Mouse (Mus musculus): Measurements from ENCODE around the gene Pebp1. TPM values are rescaled to one million over a fixed set of nuclear protein-coding genes. Genes with fewer than 3 reads are reported as not detected.
"Not testable (repeated sequence)": the region's sequence is repeated elsewhere in the genome, so short reads cannot be mapped to it uniquely, and the experiment has no call there.

Pebp1 gene
- polyA plus RNA-seq, 1 experiment from 2014 or later: 949 TPM

DNA sequence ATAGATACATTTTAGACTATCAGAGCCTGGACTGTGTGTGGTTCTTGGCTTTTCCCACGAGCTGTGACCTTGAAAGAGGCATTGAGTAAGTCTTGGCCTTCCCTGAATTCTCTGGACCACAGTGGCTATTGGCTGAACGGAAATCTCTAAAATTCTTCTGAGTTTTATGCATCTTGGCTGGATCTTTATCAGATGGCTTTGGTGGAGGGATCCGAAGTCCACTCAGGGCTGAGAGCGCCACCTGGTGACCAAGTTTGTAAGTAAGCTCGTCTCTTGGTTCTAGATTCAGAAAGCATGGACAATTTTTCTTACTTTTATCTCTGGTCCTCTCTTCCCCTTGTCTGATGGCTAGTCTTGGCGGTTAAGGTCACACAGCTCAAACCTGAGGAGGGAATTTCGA is 17.5 kb upstream of the Pebp1 start:
- H3K36me3 ChIP-seq: no peaks in the 10 kb centered on the region
- H3K4me3 ChIP-seq: no peak overlapping the region
- H3K9me3 ChIP-seq: 0 out of 2 replicates have a peak, but pooled peaks cover 4% of the 10 kb centered on the region
- no peaks in the 10 kb centered on the region for H3K27me3 ChIP-seq (ENCODE audit: insufficient read depth, poor library complexity, severe bottlenecking)
- DNase-seq (ENCODE audit: low spot score): peak; percentile 54
- no peak overlapping the region for H3K27ac ChIP-seq
- peaks cover 14% of the 10 kb centered on the region for H3K4me1 ChIP-seq (replicated peaks)
- WGBS: 78% methylated on average over 7 of the region's 7 CpGs

DNA sequence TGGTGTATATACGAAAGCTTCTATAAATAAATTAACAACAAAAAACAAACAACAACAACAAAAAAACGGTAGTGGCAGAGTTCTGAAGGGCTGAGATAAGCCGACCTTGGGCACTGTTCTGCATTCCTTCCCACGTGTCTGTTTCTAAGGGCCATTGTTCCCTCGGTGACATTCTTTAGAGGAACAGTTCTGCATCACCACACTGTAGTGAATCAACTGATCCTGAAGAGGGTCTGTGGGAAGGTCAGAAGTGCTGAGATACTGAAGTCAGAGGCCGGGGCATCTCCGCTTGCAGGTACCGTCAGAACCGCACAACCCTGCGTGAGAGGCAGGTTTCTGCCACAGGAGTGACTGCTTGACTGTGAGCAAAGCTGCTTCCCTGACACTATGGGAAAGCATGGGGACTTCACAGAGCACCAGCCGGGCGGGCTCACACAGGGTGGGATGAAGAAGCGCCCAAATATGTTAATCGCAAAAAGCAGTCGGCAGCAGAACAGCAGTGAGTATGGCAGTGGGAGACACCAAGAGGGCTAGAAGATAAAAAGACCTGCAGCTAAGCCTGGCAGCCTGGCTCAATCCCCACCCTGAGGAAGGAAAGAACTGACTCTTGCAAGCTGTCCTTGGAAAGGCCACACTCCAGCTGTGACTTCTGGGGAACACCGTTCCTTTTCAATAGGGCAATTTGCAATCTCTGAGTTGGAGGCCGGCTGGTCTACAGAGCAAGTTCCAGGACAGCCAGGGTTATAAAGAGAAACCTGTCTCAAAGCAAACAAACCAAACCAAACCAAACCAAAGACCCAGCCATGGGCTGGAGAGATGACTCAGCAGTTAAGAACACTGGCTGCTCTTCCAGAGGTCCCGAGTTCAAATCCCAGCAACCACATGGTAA is 16.5 kb upstream of the Pebp1 start:
- Histone ChIP-seq H3K27me3 (ENCODE audit: insufficient read depth, poor library complexity, severe bottlenecking) (no peaks in the 10 kb centered on the region), H3K27ac (peak overlapping the region; percentile 56; the same call in 1 of the 2 replicates), H3K9me3 (0 out of 2 replicates have a peak, but pooled peaks cover 4% of the 10 kb centered on the region), H3K4me3 (no peak overlapping the region), H3K36me3 (no peaks in the 10 kb centered on the region), H3K4me1 (replicated peaks) (peaks cover 14% of the 10 kb centered on the region)
- DNase-seq (ENCODE audit: low spot score): no peak
- 35% methylated on average over 18 of the region's 18 CpGs for WGBS

DNA sequence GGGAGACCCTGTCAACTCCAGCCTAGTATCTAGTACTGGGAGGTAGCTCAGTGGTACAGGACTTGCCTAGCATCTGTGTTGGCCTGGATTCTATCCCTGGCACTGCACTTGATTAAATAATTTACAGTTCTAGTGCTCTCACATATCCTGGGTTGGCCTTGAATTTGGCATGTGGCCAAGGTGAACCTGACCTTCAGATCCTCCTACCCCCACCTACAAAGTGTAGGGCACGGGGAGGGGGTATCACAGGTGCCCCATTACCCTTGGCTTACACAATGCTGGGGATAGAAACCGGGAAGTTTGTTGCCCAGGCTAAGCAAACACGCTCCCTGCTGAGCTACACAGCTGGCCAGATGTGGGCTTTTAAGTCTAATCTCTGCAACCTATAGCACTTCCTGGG is 15.5 kb upstream of the Pebp1 start:
- 0 out of 2 replicates have a peak, but pooled peaks cover 4% of the 10 kb centered on the region for H3K9me3 ChIP-seq
- H3K4me3 ChIP-seq: no peak overlapping the region
- H3K36me3 ChIP-seq: no peaks in the 10 kb centered on the region
- H3K27me3 ChIP-seq (ENCODE audit: insufficient read depth, poor library complexity, severe bottlenecking): no peaks in the 10 kb centered on the region
- WGBS: 75% methylated on average over 3 of the region's 3 CpGs
- no peak overlapping the region for H3K27ac ChIP-seq
- H3K4me1 ChIP-seq (replicated peaks): peaks cover 14% of the 10 kb centered on the region
- no peak for DNase-seq (ENCODE audit: low spot score)

DNA sequence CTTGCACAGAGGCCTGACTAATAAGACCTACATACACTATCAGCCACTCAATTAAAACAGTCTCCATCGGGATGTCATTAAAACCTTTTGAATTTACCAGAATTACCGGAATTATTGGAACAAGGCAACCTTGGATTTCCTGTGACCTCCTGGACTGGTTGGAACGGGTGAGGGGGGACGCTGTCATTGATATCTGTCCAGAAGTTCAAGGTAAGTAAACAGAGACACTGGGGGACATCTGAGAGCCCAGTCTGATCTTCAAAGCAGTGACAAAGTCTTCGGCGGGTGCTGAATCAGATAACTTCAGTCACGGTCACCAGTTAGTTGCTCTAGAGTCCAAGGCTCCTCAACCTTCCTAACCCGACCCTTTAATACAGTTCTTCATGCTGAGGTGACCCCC is 7.6 kb upstream of the Pebp1 start:
- Histone ChIP-seq H3K27ac (no peak overlapping the region), H3K4me3 (no peak overlapping the region), H3K27me3 (ENCODE audit: insufficient read depth, poor library complexity, severe bottlenecking) (no peaks in the 10 kb centered on the region), H3K4me1 (replicated peaks) (no peaks in the 10 kb centered on the region), H3K36me3 (no peaks in the 10 kb centered on the region), H3K9me3 (no peaks in the 10 kb centered on the region; the same call in 1 of the 2 replicates)
- 93% methylated on average over 8 of the region's 8 CpGs for WGBS
- no peak for DNase-seq (ENCODE audit: low spot score)

DNA sequence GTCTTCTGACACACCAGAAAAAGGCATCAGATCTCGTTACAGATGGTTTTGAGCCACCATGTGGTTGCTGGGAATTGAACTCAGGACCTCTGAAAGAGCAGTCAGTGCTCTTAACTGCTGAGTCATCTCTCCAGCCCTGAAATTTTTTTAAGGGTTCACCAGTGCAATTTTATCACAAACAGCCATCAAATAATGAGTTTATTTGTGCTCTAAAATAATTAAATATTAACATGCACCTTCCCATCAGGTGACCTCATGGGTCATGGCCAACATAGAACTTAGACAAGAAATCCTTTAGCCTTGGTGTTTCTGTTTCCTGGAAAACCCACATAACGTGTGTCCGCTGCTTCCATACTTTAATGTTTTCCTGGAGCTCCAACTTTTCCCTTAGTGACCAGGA is 6.4 kb upstream of the Pebp1 start:
- H3K9me3 ChIP-seq; H3K4me1 ChIP-seq (replicated peaks); H3K27me3 ChIP-seq (ENCODE audit: insufficient read depth, poor library complexity, severe bottlenecking); H3K27ac ChIP-seq; H3K36me3 ChIP-seq; H3K4me3 ChIP-seq; DNase-seq (ENCODE audit: low spot score): not testable (repeated sequence)
- WGBS: 88% methylated on average over 3 of the region's 3 CpGs

DNA sequence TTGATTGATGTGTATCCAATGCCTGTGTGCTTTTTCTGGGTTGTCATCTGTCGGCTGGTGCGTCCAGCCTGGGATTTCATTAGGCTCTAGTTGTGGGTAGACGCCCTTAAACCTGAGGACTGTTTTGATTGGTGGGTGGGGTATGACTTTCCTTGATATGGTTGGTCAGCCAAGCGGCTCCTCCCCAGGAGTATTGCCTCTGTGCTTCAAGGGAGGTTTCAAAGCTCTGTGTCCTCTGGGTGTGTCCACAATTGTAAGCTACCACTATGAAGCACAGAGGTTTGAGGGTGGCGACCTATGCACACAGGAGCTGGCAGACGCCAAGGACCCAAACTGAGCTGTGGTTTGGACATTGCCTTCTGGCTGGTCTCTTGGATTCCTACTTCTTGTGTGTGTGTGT is 5.1 kb upstream of the Pebp1 start:
- no peaks in the 10 kb centered on the region; the same call in 1 of the 2 replicates for H3K9me3 ChIP-seq
- WGBS: 80% methylated on average over 6 of the region's 6 CpGs

DNA sequence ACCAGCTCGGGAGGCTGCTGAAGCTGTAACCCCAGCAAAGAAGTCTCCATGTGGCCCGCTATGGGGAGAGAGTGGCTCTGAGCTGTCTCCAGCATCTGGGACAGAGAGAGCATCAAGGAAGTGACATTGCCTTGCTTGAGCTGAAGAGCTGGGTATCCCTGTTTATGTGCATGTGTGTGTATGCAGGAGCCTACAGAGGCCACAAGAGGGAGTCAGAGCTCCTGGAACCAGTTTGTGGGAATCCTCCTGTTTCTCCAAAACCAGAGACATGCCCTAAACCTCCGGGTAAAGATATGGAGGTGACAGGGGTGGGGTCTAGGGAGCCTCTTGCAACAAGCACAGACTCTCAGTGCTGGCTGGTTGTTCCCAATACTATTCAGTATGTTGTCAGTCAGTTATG is 3.9 kb upstream of the Pebp1 start:
- no peaks in the 10 kb centered on the region; the same call in 1 of the 2 replicates for H3K9me3 ChIP-seq
- H3K4me1 ChIP-seq (replicated peaks): peaks cover 14% of the 10 kb centered on the region
- no peak for DNase-seq (ENCODE audit: low spot score)
- no peak overlapping the region for H3K4me3 ChIP-seq
- H3K36me3 ChIP-seq: no peaks in the 10 kb centered on the region
- H3K27ac ChIP-seq: no peak overlapping the region
- WGBS: 82% methylated on average over 3 of the region's 3 CpGs
- H3K27me3 ChIP-seq (ENCODE audit: insufficient read depth, poor library complexity, severe bottlenecking): peaks cover 12% of the 10 kb centered on the region

More for the DNA sequence above, 5.1 kb upstream of the Pebp1 start:
- Histone ChIP-seq H3K27me3 (ENCODE audit: insufficient read depth, poor library complexity, severe bottlenecking) (peaks cover 12% of the 10 kb centered on the region), H3K4me3 (no peak overlapping the region), H3K36me3 (no peaks in the 10 kb centered on the region), H3K4me1 (replicated peaks) (peaks cover 9% of the 10 kb centered on the region), H3K27ac (no peak overlapping the region)
- DNase-seq (ENCODE audit: low spot score): no peak

DNA sequence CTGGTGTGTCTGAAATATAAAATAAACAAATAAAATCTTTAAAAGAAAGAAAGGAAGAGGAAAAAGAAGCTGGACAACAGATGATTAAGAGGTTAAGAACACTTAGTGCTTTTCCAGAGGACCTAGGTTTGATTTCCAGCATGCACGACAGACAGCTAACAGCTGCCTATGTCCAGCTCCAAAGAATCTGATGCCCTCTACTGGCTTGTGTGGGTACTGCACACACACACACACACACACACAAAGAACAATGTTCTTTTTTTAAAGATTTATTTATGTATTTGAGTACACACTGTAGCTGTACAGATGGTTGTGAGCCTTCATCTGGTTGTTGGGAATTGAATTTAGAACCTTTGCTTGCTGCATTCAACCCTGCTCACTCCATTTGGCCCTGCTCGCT is 2.7 kb upstream of the Pebp1 start:
- no peak for DNase-seq (ENCODE audit: low spot score)
- Histone ChIP-seq H3K4me1 (replicated peaks) (peaks cover 26% of the 10 kb centered on the region), H3K9me3 (no peaks in the 10 kb centered on the region; the same call in 1 of the 2 replicates), H3K27ac (no peak overlapping the region), H3K4me3 (no peak overlapping the region), H3K36me3 (peaks cover 10% of the 10 kb centered on the region), H3K27me3 (ENCODE audit: insufficient read depth, poor library complexity, severe bottlenecking) (peaks cover 12% of the 10 kb centered on the region)
- 87% methylated on average over 2 of the region's 2 CpGs for whole genome bisulfite sequencing

DNA sequence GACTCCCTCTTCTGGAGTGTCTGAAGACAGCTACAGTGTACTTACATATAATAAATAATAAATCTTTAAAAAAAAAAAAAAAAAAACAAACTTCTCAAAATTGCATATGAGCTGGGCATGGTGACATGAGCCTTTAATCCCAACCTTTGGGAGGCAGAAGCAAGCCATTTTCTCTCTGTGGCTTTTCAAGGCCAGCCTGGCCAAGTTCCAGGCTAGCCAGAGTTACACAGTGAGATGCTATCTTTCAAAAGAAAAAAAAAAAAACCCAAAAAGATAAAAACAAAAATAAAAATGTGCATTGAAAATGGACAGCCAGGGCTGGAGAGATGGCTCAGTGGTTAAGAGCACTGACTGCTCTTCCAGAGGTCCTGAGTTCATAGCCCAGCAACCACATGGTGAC is 2.2 kb upstream of the Pebp1 start:
- H3K27me3 ChIP-seq (ENCODE audit: insufficient read depth, poor library complexity, severe bottlenecking): peaks cover 12% of the 10 kb centered on the region
- H3K27ac ChIP-seq: no peak overlapping the region
- peaks cover 14% of the 10 kb centered on the region for H3K36me3 ChIP-seq
- H3K4me3 ChIP-seq: no peak overlapping the region
- H3K4me1 ChIP-seq (replicated peaks): peaks cover 29% of the 10 kb centered on the region
- DNase-seq (ENCODE audit: low spot score): no peak
- no peaks in the 10 kb centered on the region; the same call in 1 of the 2 replicates for H3K9me3 ChIP-seq

DNA sequence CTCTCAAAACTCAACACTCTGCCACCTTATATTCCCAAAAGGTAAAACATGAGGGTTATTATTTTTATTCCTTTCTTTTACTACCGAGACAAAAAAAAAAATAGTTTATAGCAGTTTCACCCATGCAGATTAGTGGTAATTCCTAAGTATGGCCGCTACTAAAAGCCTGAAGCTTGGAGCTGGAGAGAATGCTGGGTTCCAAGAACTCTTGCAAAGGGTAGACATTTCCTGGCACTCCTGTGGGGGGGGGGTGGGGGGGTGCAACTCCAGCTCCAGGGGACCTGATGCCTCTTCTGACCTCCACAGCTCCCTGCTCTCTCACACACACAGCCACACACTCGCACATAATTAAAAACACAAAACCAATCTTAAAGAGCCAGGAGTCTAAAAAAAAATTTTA is 1.1 kb downstream of the Pebp1 start:
- H3K36me3 ChIP-seq: peaks cover 44% of the 10 kb centered on the region
- peak overlapping the region; percentile 93 for H3K27ac ChIP-seq
- H3K4me3 ChIP-seq: peak overlapping the region; percentile 92
- DNase-seq (ENCODE audit: low spot score): no peak
- WGBS: 63% methylated on average over 3 of the region's 3 CpGs
- no peaks in the 10 kb centered on the region; the same call in 1 of the 2 replicates for H3K9me3 ChIP-seq
- peaks cover 30% of the 10 kb centered on the region for H3K4me1 ChIP-seq (replicated peaks)
- H3K27me3 ChIP-seq (ENCODE audit: insufficient read depth, poor library complexity, severe bottlenecking): peaks cover 12% of the 10 kb centered on the region

DNA sequence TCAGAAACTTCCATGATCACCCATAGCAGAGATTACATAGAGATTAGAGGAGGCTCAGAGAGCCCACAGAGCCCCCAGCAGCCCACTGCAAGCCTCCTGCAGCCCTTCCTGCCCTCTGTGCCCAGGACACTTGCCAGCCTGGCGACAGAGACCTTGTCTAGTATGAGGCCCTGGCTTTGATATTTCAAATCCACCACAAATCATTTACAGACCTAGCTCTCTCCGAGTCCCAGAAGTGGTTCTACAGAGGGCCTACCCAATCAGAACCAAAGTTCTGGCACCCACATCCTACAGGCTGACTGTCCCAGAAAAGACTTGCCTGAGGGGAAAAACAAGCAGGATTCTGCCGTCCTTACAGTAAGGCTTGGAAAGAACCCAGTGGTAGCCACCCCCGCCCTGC is 2.2 kb downstream of the Pebp1 start:
- peaks cover 12% of the 10 kb centered on the region for H3K27me3 ChIP-seq (ENCODE audit: insufficient read depth, poor library complexity, severe bottlenecking)
- peak overlapping the region; percentile 92 for H3K4me3 ChIP-seq
- 84% methylated on average over 4 of the region's 4 CpGs for WGBS
- H3K36me3 ChIP-seq: peaks cover 54% of the 10 kb centered on the region
- H3K4me1 ChIP-seq (replicated peaks): peaks cover 30% of the 10 kb centered on the region
- H3K9me3 ChIP-seq: no peaks in the 10 kb centered on the region
- DNase-seq (ENCODE audit: low spot score): no peak
- H3K27ac ChIP-seq: no peak overlapping the region

DNA sequence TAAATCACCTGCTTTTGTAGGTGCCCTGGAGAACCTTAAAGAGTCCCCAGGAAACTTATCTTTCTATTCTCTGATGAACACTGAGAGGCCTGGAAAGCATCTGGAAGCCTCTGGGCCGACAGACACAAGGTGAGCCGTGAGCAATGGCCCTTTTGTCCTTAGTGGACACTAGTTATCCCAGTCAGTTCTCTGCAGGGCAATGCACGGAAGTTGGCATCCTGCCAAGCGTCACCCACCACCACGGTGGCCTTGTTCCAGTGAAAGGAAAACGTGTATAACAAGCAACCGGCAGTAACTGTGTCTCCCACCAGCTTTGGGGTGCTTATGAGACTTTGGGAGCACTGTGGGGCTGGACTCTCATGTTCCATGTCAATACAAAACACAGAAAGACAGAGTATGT is 2.7 kb downstream of the Pebp1 start:
- WGBS: 90% methylated on average over 7 of the region's 7 CpGs
- Histone ChIP-seq H3K27me3 (ENCODE audit: insufficient read depth, poor library complexity, severe bottlenecking) (peaks cover 12% of the 10 kb centered on the region), H3K36me3 (peaks cover 60% of the 10 kb centered on the region), H3K27ac (no peak overlapping the region), H3K4me3 (no peak overlapping the region), H3K9me3 (no peaks in the 10 kb centered on the region), H3K4me1 (replicated peaks) (peaks cover 30% of the 10 kb centered on the region)
- no peak for DNase-seq (ENCODE audit: low spot score)

DNA sequence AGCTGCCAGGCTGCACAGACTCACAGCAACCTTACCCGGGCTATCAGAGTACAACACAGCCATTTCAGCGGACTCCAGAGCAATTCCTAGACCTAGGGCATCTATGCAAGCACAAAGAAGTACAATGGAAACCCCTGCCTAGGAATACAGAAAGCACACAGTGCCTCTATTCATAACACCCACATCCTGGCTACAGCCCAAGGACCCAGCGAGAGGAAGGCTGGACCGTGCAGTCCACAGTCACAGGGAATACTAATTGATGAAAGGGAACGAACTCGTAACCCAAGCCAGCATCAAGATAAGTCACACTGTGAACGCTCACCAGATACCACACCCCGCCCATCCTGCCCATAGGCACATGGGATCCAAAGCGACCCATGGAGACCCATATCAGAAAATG is 3.4 kb downstream of the Pebp1 start:
- H3K4me3 ChIP-seq: no peak overlapping the region
- peaks cover 66% of the 10 kb centered on the region for H3K36me3 ChIP-seq
- H3K9me3 ChIP-seq: no peaks in the 10 kb centered on the region
- H3K27me3 ChIP-seq (ENCODE audit: insufficient read depth, poor library complexity, severe bottlenecking): peaks cover 11% of the 10 kb centered on the region
- peaks cover 30% of the 10 kb centered on the region for H3K4me1 ChIP-seq (replicated peaks)
- no peak for DNase-seq (ENCODE audit: low spot score)
- WGBS: 82% methylated on average over 9 of the region's 9 CpGs
- H3K27ac ChIP-seq: no peak overlapping the region

Data from hindbrain, embryonic 10.5 days (tissue).